Mouse (Mus musculus) liver, embryonic 11.5 days (tissue): Measurements from ENCODE around the gene Gm10643. TPM values are rescaled to one million over a fixed set of nuclear protein-coding genes. Genes with fewer than 3 reads are reported as not detected.
A peak's percentile ranks its signal among the peaks of the same experiment; 100 is the strongest.

ENCODE experiments used
- ATAC-seq: fragments of 200-750 bp; cut with Nextera tagmentation; replicated peaks from 2 replicates; pipeline ENCODE4 v1.8.0; 2017; ENCODE audit warnings: moderate number of reproducible peaks, mild to moderate bottlenecking, moderate TSS enrichment, moderate library complexity; ENCODE audit not compliant: low FRiP score
- DNase-seq: peaks from one replicate; pipeline ENCODE4 v3.0.0-alpha.2; 2017; ENCODE audit warnings: low spot score
- H3K27ac ChIP-seq: fragments of 300-500 bp; sonication (generic); 2 replicates; pipeline ENCODE4 v1.5.1; 2014; ENCODE audit warnings: mild to moderate bottlenecking, low read depth, low read length, control low read depth
- H3K27me3 ChIP-seq: fragments of 300-500 bp; sonication (generic); replicated peaks from 2 replicates; pipeline ENCODE4 v1.6.1; 2014; ENCODE audit warnings: low read length, mixed read lengths; ENCODE audit not compliant: control insufficient read depth, insufficient read depth
- H3K36me3 ChIP-seq: fragments of 300-500 bp; sonication (generic); 2 replicates; pipeline ENCODE4 v1.6.1; 2014; ENCODE audit warnings: mild to moderate bottlenecking, low read length, moderate library complexity, mixed read lengths; ENCODE audit not compliant: control insufficient read depth, insufficient read depth
- H3K4me1 ChIP-seq: fragments of 300-500 bp; sonication (generic); replicated peaks from 2 replicates; pipeline ENCODE4 v1.6.1; 2014; ENCODE audit warnings: low read length, mixed read lengths; ENCODE audit not compliant: control insufficient read depth, insufficient read depth
- H3K4me2 ChIP-seq: fragments of 300-500 bp; sonication (generic); 2 replicates; pipeline ENCODE4 v1.6.1; 2014; ENCODE audit warnings: mild to moderate bottlenecking, control low read depth, moderate library complexity
- H3K4me3 ChIP-seq: fragments of 300-500 bp; sonication (generic); 2 replicates; pipeline ENCODE4 v1.5.1; 2014; ENCODE audit warnings: low read depth, low read length, control low read depth
- H3K9ac ChIP-seq: fragments of 300-500 bp; sonication (generic); 2 replicates; pipeline ENCODE4 v1.6.1; 2014; ENCODE audit warnings: low read depth, low read length, control low read depth
- H3K9me3 ChIP-seq: fragments of 300-500 bp; sonication (generic); 2 replicates; pipeline ENCODE4 v1.6.1; 2016; ENCODE audit warnings: low read length, inconsistent platforms, mixed read lengths; ENCODE audit not compliant: control insufficient read depth
- WGBS: fragments of 180-500 bp; shearing (Covaris S2); extraction: QIAGEN DNeasy Blood & Tissue Kit; methylation state at CpG from one replicate; pipeline ENCODE4 v1.1.7; 2014; 5-methylcytosine and 5-hydroxymethylcytosine counted together
- polyA plus RNA-seq: library from polyadenylated mRNA; unstranded; fragments of >200 nt; fragmentation: Nextera tagmentation; extraction: Ambion mirVana; gene quantifications from 2 replicates; pipeline ENCODE4 v1.2.1, GENCODE M21; 2014

Gene Gm10643
- polyA plus RNA-seq, 1 experiment from 2014 or later = 0.86 TPM

GRCm38 (mm10) chr8:84076412-84076811, 11.5 kb upstream of the Gm10643 start:
- H3K36me3 ChIP-seq = 0 out of 2 replicates have a peak, but pooled peaks cover 4% of the 10 kb centered on the region
- WGBS = 71% methylated on average over 1 of the region's 1 CpGs
- no peak for ATAC-seq

GRCm38 (mm10) chr8:84073230-84073976, 8.5 kb upstream of the Gm10643 start:
- no peaks in the 10 kb centered on the region for H3K9me3 ChIP-seq
- peaks cover 12% of the 10 kb centered on the region for H3K4me1 ChIP-seq
- no peaks in the 10 kb centered on the region for H3K36me3 ChIP-seq
- no peaks in the 10 kb centered on the region for H3K27me3 ChIP-seq
- H3K9ac ChIP-seq = no peak overlapping the region
- no peak overlapping the region for H3K4me3 ChIP-seq
- no peak overlapping the region for H3K4me2 ChIP-seq
- H3K27ac ChIP-seq = no peak overlapping the region
- no peak for DNase-seq
- 69% methylated on average over 10 of the region's 10 CpGs for WGBS
- ATAC-seq = no peak

More at GRCm38 (mm10) chr8:84076412-84076811, 11.5 kb upstream of the Gm10643 start:
- no peak for DNase-seq
- no peaks in the 10 kb centered on the region for H3K27me3 ChIP-seq
- no peak overlapping the region for H3K4me2 ChIP-seq
- H3K4me3 ChIP-seq = no peak overlapping the region
- H3K4me1 ChIP-seq = no peaks in the 10 kb centered on the region; the same call in 1 of the 2 replicates
- H3K9ac ChIP-seq = no peak overlapping the region
- H3K27ac ChIP-seq = no peak overlapping the region
- no peaks in the 10 kb centered on the region for H3K9me3 ChIP-seq

GRCm38 (mm10) chr8:84072321-84072720, 7.4 kb upstream of the Gm10643 start:
- Histone ChIP-seq H3K27ac (no peak overlapping the region), H3K4me3 (no peak overlapping the region), H3K36me3 (no peaks in the 10 kb centered on the region), H3K9ac (no peak overlapping the region), H3K27me3 (no peaks in the 10 kb centered on the region), H3K9me3 (no peaks in the 10 kb centered on the region), H3K4me1 (peaks cover 20% of the 10 kb centered on the region), H3K4me2 (no peak overlapping the region)
- DNase-seq = no peak
- ATAC-seq = no peak
- 89% methylated on average over 10 of the region's 10 CpGs for WGBS

GRCm38 (mm10) chr8:84071921-84072320, 7.0 kb upstream of the Gm10643 start:
- Histone ChIP-seq H3K4me3 (no peak overlapping the region), H3K9me3 (no peaks in the 10 kb centered on the region), H3K36me3 (no peaks in the 10 kb centered on the region), H3K9ac (no peak overlapping the region), H3K27me3 (no peaks in the 10 kb centered on the region), H3K27ac (no peak overlapping the region), H3K4me1 (peaks cover 20% of the 10 kb centered on the region), H3K4me2 (no peak overlapping the region)
- DNase-seq (no peak), ATAC-seq (no peak)
- 61% methylated on average over 3 of the region's 3 CpGs for WGBS

- peaks cover 20% of the 10 kb centered on the region for H3K4me1 ChIP-seq
- H3K27ac ChIP-seq = no peak overlapping the region
- ATAC-seq (no peak), DNase-seq (no peak)
- H3K27me3 ChIP-seq = no peaks in the 10 kb centered on the region
- H3K9me3 ChIP-seq = no peaks in the 10 kb centered on the region
- H3K4me3 ChIP-seq = no peak overlapping the region
- no peak overlapping the region for H3K9ac ChIP-seq
- WGBS = 85% methylated on average over 2 of the region's 2 CpGs
- no peaks in the 10 kb centered on the region for H3K36me3 ChIP-seq
- no peak overlapping the region for H3K4me2 ChIP-seq
Observed at GRCm38 (mm10) chr8:84070667-84071066, 5.7 kb upstream of the Gm10643 start.

GRCm38 (mm10) chr8:84070241-84070640, 5.3 kb upstream of the Gm10643 start:
- WGBS = 68% methylated on average over 5 of the region's 5 CpGs
- no peak for DNase-seq
- H3K27me3 ChIP-seq = no peaks in the 10 kb centered on the region
- H3K4me2 ChIP-seq = no peak overlapping the region
- peaks cover 20% of the 10 kb centered on the region for H3K4me1 ChIP-seq
- H3K27ac ChIP-seq = no peak overlapping the region
- H3K36me3 ChIP-seq = no peaks in the 10 kb centered on the region
- no peak overlapping the region for H3K4me3 ChIP-seq
- ATAC-seq = no peak
- no peak overlapping the region for H3K9ac ChIP-seq
- no peaks in the 10 kb centered on the region for H3K9me3 ChIP-seq

GRCm38 (mm10) chr8:84069750-84070149, 4.8 kb upstream of the Gm10643 start:
- Histone ChIP-seq H3K27ac (no peak overlapping the region), H3K4me1 (peaks cover 22% of the 10 kb centered on the region)

GRCm38 (mm10) chr8:84069169-84069568, 4.2 kb upstream of the Gm10643 start:
- H3K9me3 ChIP-seq = no peaks in the 10 kb centered on the region
- no peak overlapping the region for H3K9ac ChIP-seq
- H3K36me3 ChIP-seq = no peaks in the 10 kb centered on the region
- H3K4me3 ChIP-seq = peak overlapping the region; percentile 5; the same call in 1 of the 2 replicates
- H3K27ac ChIP-seq = 0 out of 2 replicates have a peak overlapping the region, but pooled peaks have one; percentile 14
- peaks cover 22% of the 10 kb centered on the region for H3K4me1 ChIP-seq
- 41% methylated on average over 1 of the region's 1 CpGs for WGBS
- DNase-seq (no peak), ATAC-seq (no peak)
- no peak overlapping the region for H3K4me2 ChIP-seq
- H3K27me3 ChIP-seq = no peaks in the 10 kb centered on the region

More at GRCm38 (mm10) chr8:84069750-84070149, 4.8 kb upstream of the Gm10643 start:
- Histone ChIP-seq H3K4me2 (no peak overlapping the region), H3K36me3 (no peaks in the 10 kb centered on the region), H3K27me3 (no peaks in the 10 kb centered on the region), H3K4me3 (no peak overlapping the region), H3K9me3 (no peaks in the 10 kb centered on the region), H3K9ac (no peak overlapping the region)
- DNase-seq (no peak), ATAC-seq (no peak)
- 72% methylated on average over 2 of the region's 2 CpGs for WGBS
